Mouse (Mus musculus): Measurements from ENCODE around the gene Tk2. TPM values are rescaled to one million over a fixed set of nuclear protein-coding genes. Genes with fewer than 3 reads are reported as not detected.
A peak's percentile ranks its signal among the peaks of the same experiment; 100 is the strongest.

The Tk2 gene
- total and polyA plus RNA-seq, 2 experiments, result 16.6 to 18.8 TPM

GRCm38 (mm10) chr8:104232919-104233318 is 15.4 kb downstream of the Tk2 start:
- no peak overlapping the region for H3K9ac ChIP-seq (ENCODE audit: low read depth, low read length)
- WGBS, result 94% methylated on average over 5 of the region's 5 CpGs
- peaks cover 49% of the 10 kb centered on the region for H3K36me3 ChIP-seq (ENCODE audit: control insufficient read depth, insufficient read depth, low read length)
- H3K27me3 ChIP-seq (ENCODE audit: control insufficient read depth, insufficient read depth, low read length), result no peaks in the 10 kb centered on the region
- H3K79me2 ChIP-seq (ENCODE audit: control insufficient read depth, insufficient read depth, low read length), result no peaks in the 10 kb centered on the region
- H3K27ac ChIP-seq (replicated peaks; ENCODE audit: insufficient read depth, low read depth, low read length), result no peak overlapping the region
- no peak overlapping the region for H3K4me3 ChIP-seq (ENCODE audit: insufficient read depth, low read depth, low read length)
- DNase-seq (ENCODE audit: extremely low read depth, low read depth, low spot score), result peak; percentile 12
- no peaks in the 10 kb centered on the region for H3K4me1 ChIP-seq (ENCODE audit: control insufficient read depth, insufficient read depth, low read length)
- TF ChIP-seq POLR2A (IDR thresholded peaks at IDR 0.05; ENCODE audit: extremely low read depth, insufficient read depth, low read length), result no peak
- TF ChIP-seq CTCF (IDR thresholded peaks at IDR 0.05; ENCODE audit: low read depth, low read length), result no peak

- Histone ChIP-seq H3K36me3 (ENCODE audit: control insufficient read depth, insufficient read depth, low read length) (peaks cover 55% of the 10 kb centered on the region), H3K27ac (replicated peaks; ENCODE audit: insufficient read depth, low read depth, low read length) (no peak overlapping the region), H3K4me3 (ENCODE audit: insufficient read depth, low read depth, low read length) (no peak overlapping the region), H3K27me3 (ENCODE audit: control insufficient read depth, insufficient read depth, low read length) (no peaks in the 10 kb centered on the region), H3K9ac (ENCODE audit: low read depth, low read length) (no peak overlapping the region), H3K79me2 (ENCODE audit: control insufficient read depth, insufficient read depth, low read length) (no peaks in the 10 kb centered on the region), H3K4me1 (ENCODE audit: control insufficient read depth, insufficient read depth, low read length) (no peaks in the 10 kb centered on the region)
- no peak for DNase-seq (ENCODE audit: extremely low read depth, low read depth, low spot score)
- TF ChIP-seq CTCF (IDR thresholded peaks at IDR 0.05; ENCODE audit: low read depth, low read length) (no peak), POLR2A (IDR thresholded peaks at IDR 0.05; ENCODE audit: extremely low read depth, insufficient read depth, low read length) (no peak)
- WGBS, result 98% methylated on average over 4 of the region's 4 CpGs
These were observed 16.3 kb downstream of the Tk2 start for GRCm38 (mm10) chr8:104232039-104232438.

- Histone ChIP-seq H3K4me1 (ENCODE audit: control insufficient read depth, insufficient read depth, low read length) (no peaks in the 10 kb centered on the region), H3K9ac (ENCODE audit: low read depth, low read length) (no peak overlapping the region), H3K79me2 (ENCODE audit: control insufficient read depth, insufficient read depth, low read length) (no peaks in the 10 kb centered on the region), H3K4me3 (ENCODE audit: insufficient read depth, low read depth, low read length) (no peak overlapping the region), H3K27ac (replicated peaks; ENCODE audit: insufficient read depth, low read depth, low read length) (no peak overlapping the region), H3K36me3 (ENCODE audit: control insufficient read depth, insufficient read depth, low read length) (peaks cover 59% of the 10 kb centered on the region), H3K27me3 (ENCODE audit: control insufficient read depth, insufficient read depth, low read length) (no peaks in the 10 kb centered on the region)
- no peak for DNase-seq (ENCODE audit: extremely low read depth, low read depth, low spot score)
- no peak for TF ChIP-seq POLR2A (IDR thresholded peaks at IDR 0.05; ENCODE audit: extremely low read depth, insufficient read depth, low read length)
- TF ChIP-seq CTCF (IDR thresholded peaks at IDR 0.05; ENCODE audit: low read depth, low read length), result no peak
- 94% methylated on average over 9 of the region's 9 CpGs for WGBS
These were observed 18.0 kb downstream of the Tk2 start for GRCm38 (mm10) chr8:104230377-104230776.

- Histone ChIP-seq H3K4me3 (ENCODE audit: insufficient read depth, low read depth, low read length) (no peak overlapping the region), H3K9ac (ENCODE audit: low read depth, low read length) (no peak overlapping the region), H3K27ac (replicated peaks; ENCODE audit: insufficient read depth, low read depth, low read length) (no peak overlapping the region), H3K79me2 (ENCODE audit: control insufficient read depth, insufficient read depth, low read length) (no peaks in the 10 kb centered on the region), H3K4me1 (ENCODE audit: control insufficient read depth, insufficient read depth, low read length) (no peaks in the 10 kb centered on the region), H3K27me3 (ENCODE audit: control insufficient read depth, insufficient read depth, low read length) (no peaks in the 10 kb centered on the region), H3K36me3 (ENCODE audit: control insufficient read depth, insufficient read depth, low read length) (peaks cover 45% of the 10 kb centered on the region)
- TF ChIP-seq CTCF (IDR thresholded peaks at IDR 0.05; ENCODE audit: low read depth, low read length), result no peak
- no peak for TF ChIP-seq POLR2A (IDR thresholded peaks at IDR 0.05; ENCODE audit: extremely low read depth, insufficient read depth, low read length)
- no peak for DNase-seq (ENCODE audit: extremely low read depth, low read depth, low spot score)
- 97% methylated on average over 5 of the region's 5 CpGs for WGBS
These were observed 21.3 kb downstream of the Tk2 start for GRCm38 (mm10) chr8:104227048-104227447.

- no peak overlapping the region for H3K4me3 ChIP-seq (ENCODE audit: insufficient read depth, low read depth, low read length)
These were observed 28.6 kb downstream of the Tk2 start for GRCm38 (mm10) chr8:104219806-104220205.

GRCm38 (mm10) chr8:104219079-104219478 is 29.3 kb downstream of the Tk2 start:
- Histone ChIP-seq H3K27me3 (ENCODE audit: control insufficient read depth, insufficient read depth, low read length) (no peaks in the 10 kb centered on the region), H3K9ac (ENCODE audit: low read depth, low read length) (no peak overlapping the region), H3K4me3 (ENCODE audit: insufficient read depth, low read depth, low read length) (no peak overlapping the region), H3K36me3 (ENCODE audit: control insufficient read depth, insufficient read depth, low read length) (no peaks in the 10 kb centered on the region), H3K27ac (replicated peaks; ENCODE audit: insufficient read depth, low read depth, low read length) (no peak overlapping the region), H3K4me1 (ENCODE audit: control insufficient read depth, insufficient read depth, low read length) (no peaks in the 10 kb centered on the region), H3K79me2 (ENCODE audit: control insufficient read depth, insufficient read depth, low read length) (no peaks in the 10 kb centered on the region)
- DNase-seq (ENCODE audit: extremely low read depth, low read depth, low spot score), result no peak
- 26% methylated on average over 11 of the region's 11 CpGs for WGBS
- TF ChIP-seq POLR2A (IDR thresholded peaks at IDR 0.05; ENCODE audit: extremely low read depth, insufficient read depth, low read length) (no peak), CTCF (IDR thresholded peaks at IDR 0.05; ENCODE audit: low read depth, low read length) (peak; percentile 78)

More at GRCm38 (mm10) chr8:104219806-104220205, 28.6 kb downstream of the Tk2 start:
- DNase-seq (ENCODE audit: extremely low read depth, low read depth, low spot score), result peak; percentile 22
- TF ChIP-seq CTCF (IDR thresholded peaks at IDR 0.05; ENCODE audit: low read depth, low read length) (peak; percentile 92), POLR2A (IDR thresholded peaks at IDR 0.05; ENCODE audit: extremely low read depth, insufficient read depth, low read length) (no peak)
- Histone ChIP-seq H3K36me3 (ENCODE audit: control insufficient read depth, insufficient read depth, low read length) (no peaks in the 10 kb centered on the region), H3K79me2 (ENCODE audit: control insufficient read depth, insufficient read depth, low read length) (no peaks in the 10 kb centered on the region), H3K27me3 (ENCODE audit: control insufficient read depth, insufficient read depth, low read length) (no peaks in the 10 kb centered on the region), H3K4me1 (ENCODE audit: control insufficient read depth, insufficient read depth, low read length) (no peaks in the 10 kb centered on the region), H3K27ac (replicated peaks; ENCODE audit: insufficient read depth, low read depth, low read length) (no peak overlapping the region), H3K9ac (ENCODE audit: low read depth, low read length) (no peak overlapping the region)
- WGBS, result 41% methylated on average over 5 of the region's 5 CpGs
